In genomic region chr11:59661005-59661404, GRCm38 (mm10) we compare ENCODE assay signal across 8 mouse cellular contexts. TPM values are rescaled to one million over a fixed set of nuclear protein-coding genes. Genes with fewer than 3 reads are reported as not detected.
DNase-seq lines count a peak whose midpoint lies in the region; ATAC-seq lines count a peak whose summit lies in the region.

TSS of gene Mprip (plus strand) at chr11:59661305.

- 77% methylated on average over 3 of the region's 3 CpGs for WGBS in lung, embryonic 15.5 days
- WGBS in embryonic facial prominence, embryonic 12.5 days: 50% methylated on average over 3 of the region's 3 CpGs
- 71% methylated on average over 3 of the region's 3 CpGs for WGBS in heart, embryonic 13.5 days
- WGBS in kidney, embryonic 16.5 days: 65% methylated on average over 3 of the region's 3 CpGs

- no peaks in the 10 kb centered on the region for H3K27me3 ChIP-seq in lung, embryonic 15.5 days
- no peaks in the 10 kb centered on the region for H3K27me3 ChIP-seq in embryonic facial prominence, embryonic 12.5 days
- H3K27me3 ChIP-seq in heart, embryonic 13.5 days (replicated peaks): no peaks in the 10 kb centered on the region
- H3K27me3 ChIP-seq in kidney, embryonic 16.5 days (ENCODE audit: insufficient read depth, low read length): no peaks in the 10 kb centered on the region

- H3K36me3 ChIP-seq in lung, embryonic 15.5 days: no peaks in the 10 kb centered on the region
- H3K36me3 ChIP-seq in embryonic facial prominence, embryonic 12.5 days: no peaks in the 10 kb centered on the region
- H3K36me3 ChIP-seq in heart, embryonic 13.5 days: peaks cover 2% of the 10 kb centered on the region; the same call in 1 of the 2 replicates
- no peaks in the 10 kb centered on the region for H3K36me3 ChIP-seq in kidney, embryonic 16.5 days (ENCODE audit: insufficient read depth, low read length)

- H3K4me1 ChIP-seq in lung, embryonic 15.5 days: peaks cover 43% of the 10 kb centered on the region
- H3K4me1 ChIP-seq in embryonic facial prominence, embryonic 12.5 days: peaks cover 32% of the 10 kb centered on the region
- H3K4me1 ChIP-seq in heart, embryonic 13.5 days: peaks cover 52% of the 10 kb centered on the region
- H3K4me1 ChIP-seq in kidney, embryonic 16.5 days (ENCODE audit: insufficient read depth, low read length): peaks cover 35% of the 10 kb centered on the region

- no peaks in the 10 kb centered on the region for H3K9me3 ChIP-seq in lung, embryonic 15.5 days
- H3K9me3 ChIP-seq in embryonic facial prominence, embryonic 12.5 days: no peaks in the 10 kb centered on the region
- no peaks in the 10 kb centered on the region for H3K9me3 ChIP-seq in heart, embryonic 13.5 days
- no peaks in the 10 kb centered on the region for H3K9me3 ChIP-seq in kidney, embryonic 16.5 days (ENCODE audit: low read length)

- no peak for DNase-seq in lung, postnatal 14 days
- DNase-seq in right cerebral cortex, postnatal 4 days: no peak
- DNase-seq in cerebellum, postnatal 4 days (ENCODE audit: low spot score in 2 of 2): no peak

- H3K27ac ChIP-seq in lung, embryonic 15.5 days: peak within 1 kb of the TSS; percentile 97
- H3K27ac ChIP-seq in embryonic facial prominence, embryonic 12.5 days: peak within 1 kb of the TSS; percentile 81; the same call in 1 of the 2 replicates
- H3K27ac ChIP-seq in heart, embryonic 13.5 days (replicated peaks): peak within 1 kb of the TSS; percentile 94
- peak within 1 kb of the TSS; percentile 67 for H3K27ac ChIP-seq in kidney, embryonic 16.5 days (ENCODE audit: low read length)

- peak within 1 kb of the TSS; percentile 75 for H3K4me2 ChIP-seq in lung, embryonic 15.5 days
- peak within 1 kb of the TSS; percentile 91 for H3K4me2 ChIP-seq in embryonic facial prominence, embryonic 12.5 days (replicated peaks)
- H3K4me2 ChIP-seq in heart, embryonic 13.5 days: peak within 1 kb of the TSS; percentile 94
- peak within 1 kb of the TSS; percentile 66 for H3K4me2 ChIP-seq in kidney, embryonic 16.5 days (replicated peaks; ENCODE audit: low read depth, low read length)

- H3K4me3 ChIP-seq in lung, embryonic 15.5 days: peak within 1 kb of the TSS; percentile 85
- H3K4me3 ChIP-seq in embryonic facial prominence, embryonic 12.5 days: peak within 1 kb of the TSS; percentile 68
- peak within 1 kb of the TSS; percentile 84 for H3K4me3 ChIP-seq in heart, embryonic 13.5 days
- peak within 1 kb of the TSS; percentile 75 for H3K4me3 ChIP-seq in kidney, embryonic 16.5 days (ENCODE audit: low read length)

- ATAC-seq in lung, embryonic 15.5 days (ENCODE audit: borderline replicate concordance, extremely low read depth, low FRiP score, low TSS enrichment): no peak
- ATAC-seq in embryonic facial prominence, embryonic 12.5 days (ENCODE audit: insufficient number of reproducible peaks, insufficient read depth, low FRiP score, low TSS enrichment): no peak
- no peak for ATAC-seq in heart, embryonic 13.5 days (ENCODE audit: extremely low read depth, insufficient number of reproducible peaks, low FRiP score, low TSS enrichment)
- no peak for ATAC-seq in kidney, embryonic 16.5 days (ENCODE audit: low FRiP score, low TSS enrichment)
- ATAC-seq in megakaryocyte, adult 5-6 weeks (ENCODE audit: poor library complexity, severe bottlenecking): no peak

- peak within 1 kb of the TSS; percentile 81 for H3K9ac ChIP-seq in lung, embryonic 15.5 days
- peak within 1 kb of the TSS; percentile 59 for H3K9ac ChIP-seq in embryonic facial prominence, embryonic 12.5 days
- peak within 1 kb of the TSS; percentile 93 for H3K9ac ChIP-seq in heart, embryonic 13.5 days
- peak within 1 kb of the TSS; percentile 90 for H3K9ac ChIP-seq in kidney, embryonic 16.5 days (replicated peaks; ENCODE audit: low read length)

RNA-seq across cellular contexts. Expression of gene Mprip, which starts in this region (rescaled TPM):
- 109 and 111 TPM in 2 replicates for polyA plus RNA-seq in lung, embryonic 15.5 days (2015; fragmentation: Nextera tagmentation; extraction: Ambion mirVana)
- 87.9 and 109 TPM in 2 replicates for polyA plus RNA-seq in embryonic facial prominence, embryonic 12.5 days (2016; fragmentation: Nextera tagmentation; extraction: Ambion mirVana)
- 25.0 and 26.7 TPM in 2 replicates for polyA plus RNA-seq in heart, embryonic 13.5 days (2015; fragmentation: Nextera tagmentation; extraction: Ambion mirVana)
- 42.7 and 43.8 TPM in 2 replicates for polyA plus RNA-seq in kidney, embryonic 16.5 days (2015; fragmentation: Nextera tagmentation; extraction: Ambion mirVana)
- total RNA-seq in megakaryocyte, adult 5-6 weeks (2015): 23.7 and 26.2 TPM in 2 replicates
- total RNA-seq in megakaryocyte, adult 5-6 weeks (2017): 58.6 and 61.8 TPM in 2 replicates
